Mouse (Mus musculus) heart, embryonic 12.5 days (tissue): ENCODE results near the gene Nln. TPM values are rescaled to one million over a fixed set of nuclear protein-coding genes. Genes with fewer than 3 reads are reported as not detected.

Experiments used
- ATAC-seq: fragments of 200-750 bp; cut with Nextera tagmentation; 2 replicates; pipeline ENCODE4 v1.8.0; 2017; ENCODE audit warnings: moderate TSS enrichment, moderate library complexity; ENCODE audit not compliant: insufficient number of reproducible peaks, low FRiP score
- H3K27ac ChIP-seq: fragments of 300-500 bp; sonication (generic); 2 replicates; pipeline ENCODE4 v1.5.1; 2016; ENCODE audit warnings: mild to moderate bottlenecking, moderate library complexity; ENCODE audit not compliant: poor library complexity, severe bottlenecking
- H3K27me3 ChIP-seq: fragments of 300-500 bp; sonication (generic); replicated peaks from 2 replicates; pipeline ENCODE4 v1.6.1; 2016; ENCODE audit warnings: mild to moderate bottlenecking, moderate library complexity
- H3K36me3 ChIP-seq: fragments of 300-500 bp; sonication (generic); 2 replicates; pipeline ENCODE4 v1.6.1; 2016; ENCODE audit warnings: mild to moderate bottlenecking, moderate library complexity
- H3K4me1 ChIP-seq: fragments of 300-500 bp; sonication (generic); replicated peaks from 2 replicates; pipeline ENCODE4 v1.6.1; 2016; ENCODE audit warnings: mild to moderate bottlenecking
- H3K4me2 ChIP-seq: fragments of 300-500 bp; sonication (generic); 2 replicates; pipeline ENCODE4 v1.6.1; 2016; ENCODE audit warnings: mild to moderate bottlenecking, moderate library complexity
- H3K4me3 ChIP-seq: fragments of 300-500 bp; sonication (generic); 2 replicates; pipeline ENCODE4 v1.5.1; 2016; ENCODE audit warnings: mild to moderate bottlenecking
- H3K9ac ChIP-seq: fragments of 300-500 bp; sonication (generic); 2 replicates; pipeline ENCODE4 v1.6.1; 2016; ENCODE audit warnings: mild to moderate bottlenecking, moderate library complexity
- H3K9me3 ChIP-seq: fragments of 300-500 bp; sonication (generic); replicated peaks from 2 replicates; pipeline ENCODE4 v1.6.1; 2016; ENCODE audit warnings: mild to moderate bottlenecking, moderate library complexity
- WGBS: fragments of 180-500 bp; shearing (Covaris S2); methylation state at CpG from one replicate; pipeline ENCODE4 v1.1.7; 2016; 5-methylcytosine and 5-hydroxymethylcytosine counted together
- polyA plus RNA-seq: library from polyadenylated mRNA; unstranded; fragments of >200 nt; fragmentation: Nextera tagmentation; extraction: Ambion mirVana; gene quantifications from 2 replicates; pipeline ENCODE4 v1.2.1, GENCODE M21; 2016

Nln gene
- polyA plus RNA-seq, 1 experiment from 2014 or later, result 25.7 TPM

GRCm38 (mm10) chr13:104095955-104096354 lies 13.5 kb downstream of the Nln start:
- 56% methylated on average over 7 of the region's 7 CpGs for WGBS
- no peak for ATAC-seq
- Histone ChIP-seq H3K36me3 (no peaks in the 10 kb centered on the region), H3K4me2 (no peak overlapping the region), H3K27me3 (no peaks in the 10 kb centered on the region), H3K4me1 (peaks cover 35% of the 10 kb centered on the region), H3K27ac (no peak overlapping the region), H3K9ac (no peak overlapping the region), H3K9me3 (no peaks in the 10 kb centered on the region), H3K4me3 (no peak overlapping the region)

GRCm38 (mm10) chr13:104094531-104095385 lies 14.7 kb downstream of the Nln start:
- Histone ChIP-seq H3K27ac (peak overlapping the region; percentile 8; the same call in 1 of the 2 replicates), H3K9me3 (no peaks in the 10 kb centered on the region), H3K4me3 (no peak overlapping the region), H3K9ac (no peak overlapping the region), H3K36me3 (no peaks in the 10 kb centered on the region), H3K4me1 (peaks cover 35% of the 10 kb centered on the region), H3K27me3 (no peaks in the 10 kb centered on the region), H3K4me2 (no peak overlapping the region)
- 74% methylated on average over 11 of the region's 11 CpGs for WGBS
- peak; percentile 90 for ATAC-seq

GRCm38 (mm10) chr13:104091734-104092133 lies 17.7 kb downstream of the Nln start:
- Histone ChIP-seq H3K27me3 (no peaks in the 10 kb centered on the region), H3K9me3 (no peaks in the 10 kb centered on the region), H3K4me3 (no peak overlapping the region), H3K27ac (no peak overlapping the region), H3K4me2 (no peak overlapping the region), H3K36me3 (no peaks in the 10 kb centered on the region), H3K4me1 (peaks cover 24% of the 10 kb centered on the region), H3K9ac (no peak overlapping the region)
- no peak for ATAC-seq
- WGBS, result 22% methylated on average over 1 of the region's 1 CpGs

GRCm38 (mm10) chr13:104089387-104089786 lies 20.0 kb downstream of the Nln start:
- 8% methylated on average over 1 of the region's 1 CpGs for WGBS
- H3K9me3 ChIP-seq, result no peaks in the 10 kb centered on the region
- ATAC-seq, result no peak

GRCm38 (mm10) chr13:104084600-104084999 lies 24.8 kb downstream of the Nln start:
- Histone ChIP-seq H3K27ac (no peak overlapping the region), H3K4me1 (no peaks in the 10 kb centered on the region), H3K4me3 (no peak overlapping the region), H3K9me3 (no peaks in the 10 kb centered on the region), H3K9ac (no peak overlapping the region), H3K36me3 (no peaks in the 10 kb centered on the region), H3K27me3 (no peaks in the 10 kb centered on the region), H3K4me2 (no peak overlapping the region)
- 45% methylated on average over 2 of the region's 2 CpGs for WGBS
- no peak for ATAC-seq

More at GRCm38 (mm10) chr13:104089387-104089786, 20.0 kb downstream of the Nln start:
- Histone ChIP-seq H3K4me1 (0 out of 2 replicates have a peak, but pooled peaks cover 2% of the 10 kb centered on the region), H3K9ac (no peak overlapping the region), H3K36me3 (no peaks in the 10 kb centered on the region), H3K27me3 (no peaks in the 10 kb centered on the region), H3K4me3 (no peak overlapping the region), H3K27ac (no peak overlapping the region), H3K4me2 (no peak overlapping the region)

- no peak overlapping the region for H3K27ac ChIP-seq
- no peak for ATAC-seq
- no peaks in the 10 kb centered on the region for H3K27me3 ChIP-seq
- no peaks in the 10 kb centered on the region for H3K9me3 ChIP-seq
- no peaks in the 10 kb centered on the region for H3K4me1 ChIP-seq
- no peak overlapping the region for H3K9ac ChIP-seq
- H3K4me3 ChIP-seq, result no peak overlapping the region
- H3K36me3 ChIP-seq, result 0 out of 2 replicates have a peak, but pooled peaks cover 3% of the 10 kb centered on the region
- WGBS, result 93% methylated on average over 7 of the region's 7 CpGs
- no peak overlapping the region for H3K4me2 ChIP-seq
These were observed 26.9 kb downstream of the Nln start for GRCm38 (mm10) chr13:104082504-104082903.

GRCm38 (mm10) chr13:104076993-104077392 lies 32.4 kb downstream of the Nln start:
- H3K27me3 ChIP-seq, result no peaks in the 10 kb centered on the region
- no peaks in the 10 kb centered on the region for H3K9me3 ChIP-seq
- no peak overlapping the region for H3K4me2 ChIP-seq
- H3K9ac ChIP-seq, result no peak overlapping the region
- WGBS, result 87% methylated on average over 6 of the region's 6 CpGs
- no peak for ATAC-seq
- no peak overlapping the region for H3K4me3 ChIP-seq
- peaks cover 8% of the 10 kb centered on the region; the same call in 1 of the 2 replicates for H3K4me1 ChIP-seq
- H3K27ac ChIP-seq, result no peak overlapping the region
- peaks cover 7% of the 10 kb centered on the region for H3K36me3 ChIP-seq

- Histone ChIP-seq H3K27me3 (no peaks in the 10 kb centered on the region), H3K36me3 (peaks cover 11% of the 10 kb centered on the region), H3K4me3 (no peak overlapping the region), H3K4me2 (no peak overlapping the region), H3K4me1 (peaks cover 10% of the 10 kb centered on the region; the same call in 1 of the 2 replicates), H3K27ac (0 out of 2 replicates have a peak overlapping the region, but pooled peaks have one; percentile 9), H3K9me3 (no peaks in the 10 kb centered on the region), H3K9ac (no peak overlapping the region)
- WGBS, result 63% methylated on average over 10 of the region's 10 CpGs
- peak; percentile 81 for ATAC-seq
These were observed 34.7 kb downstream of the Nln start for GRCm38 (mm10) chr13:104074731-104075130.

- peaks cover 15% of the 10 kb centered on the region; the same call in 1 of the 2 replicates for H3K4me1 ChIP-seq
- ATAC-seq, result no peak
- H3K27me3 ChIP-seq, result no peaks in the 10 kb centered on the region
- 79% methylated on average over 8 of the region's 8 CpGs for WGBS
- no peak overlapping the region for H3K4me3 ChIP-seq
- no peak overlapping the region for H3K9ac ChIP-seq
- 0 out of 2 replicates have a peak overlapping the region, but pooled peaks have one; percentile 9 for H3K27ac ChIP-seq
- H3K4me2 ChIP-seq, result no peak overlapping the region
- H3K36me3 ChIP-seq, result peaks cover 13% of the 10 kb centered on the region
- H3K9me3 ChIP-seq, result no peaks in the 10 kb centered on the region
These were observed 35.2 kb downstream of the Nln start for GRCm38 (mm10) chr13:104074230-104074629.

GRCm38 (mm10) chr13:104072351-104072750 lies 37.1 kb downstream of the Nln start:
- H3K27me3 ChIP-seq, result no peaks in the 10 kb centered on the region
- H3K27ac ChIP-seq, result no peak overlapping the region
- peaks cover 15% of the 10 kb centered on the region; the same call in 1 of the 2 replicates for H3K4me1 ChIP-seq
- H3K4me2 ChIP-seq, result no peak overlapping the region
- WGBS, result 93% methylated on average over 9 of the region's 9 CpGs
- no peak overlapping the region for H3K4me3 ChIP-seq
- ATAC-seq, result no peak
- H3K9me3 ChIP-seq, result no peaks in the 10 kb centered on the region
- H3K36me3 ChIP-seq, result peaks cover 21% of the 10 kb centered on the region
- H3K9ac ChIP-seq, result no peak overlapping the region

GRCm38 (mm10) chr13:104070703-104071102 lies 38.7 kb downstream of the Nln start:
- Histone ChIP-seq H3K9me3 (no peaks in the 10 kb centered on the region), H3K9ac (no peak overlapping the region), H3K27me3 (no peaks in the 10 kb centered on the region), H3K27ac (0 out of 2 replicates have a peak overlapping the region, but pooled peaks have one; percentile 12), H3K36me3 (peaks cover 21% of the 10 kb centered on the region), H3K4me1 (peaks cover 15% of the 10 kb centered on the region; the same call in 1 of the 2 replicates), H3K4me3 (no peak overlapping the region), H3K4me2 (no peak overlapping the region)
- ATAC-seq, result no peak
- 57% methylated on average over 3 of the region's 3 CpGs for WGBS
